Mouse (Mus musculus) c-Kit-positive CD71-positive TER-119-negative erythroid progenitor cells, embryonic 14.5 days (primary cell): ENCODE results near the gene Tex46.

Source experiments
- DNase-seq: peaks from one replicate; pipeline ENCODE4 v3.0.0-alpha.2; 2013; ENCODE audit warnings: low read depth

Gene Tex46

DNA sequence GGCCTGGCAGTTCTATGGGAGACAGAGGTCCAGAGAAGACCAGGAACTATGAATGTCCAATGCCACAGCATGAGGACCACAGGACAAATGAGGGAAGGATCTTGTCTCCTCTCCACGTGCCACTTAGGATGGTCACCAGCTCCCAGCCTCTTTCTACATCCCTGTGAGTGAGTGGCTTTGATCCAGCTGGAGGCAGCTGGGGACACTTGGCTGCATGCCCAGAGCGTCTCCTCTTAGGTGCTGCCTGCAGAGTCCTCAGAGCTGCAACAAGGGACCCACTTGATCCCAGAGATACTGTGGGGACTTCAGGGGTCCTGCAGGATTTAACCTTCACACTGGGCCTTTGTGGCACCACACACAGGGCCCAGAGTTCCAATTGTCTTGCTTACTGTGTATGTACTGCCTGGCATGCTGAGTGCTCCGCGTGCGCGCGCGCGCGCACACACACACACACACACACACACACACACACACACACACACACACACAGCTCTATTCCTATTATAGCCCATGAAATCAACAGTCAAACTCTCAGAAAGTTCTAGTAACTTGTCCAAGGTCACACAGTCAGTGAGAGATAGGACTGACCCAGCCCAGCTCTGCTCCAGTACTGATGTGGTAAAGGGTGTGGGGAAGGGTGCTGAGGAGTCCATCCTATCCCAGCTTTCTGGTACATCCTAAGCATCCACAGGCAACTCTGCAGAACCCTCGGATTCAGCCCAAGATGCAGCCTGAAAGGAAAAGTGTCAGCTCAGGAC is 21.2 kb downstream of the Tex46 start:
- no peak for DNase-seq

- no peak for DNase-seq
These were observed 25.8 kb downstream of the Tex46 start for GRCm38 (mm10) chr4:136635995-136636394.

DNA sequence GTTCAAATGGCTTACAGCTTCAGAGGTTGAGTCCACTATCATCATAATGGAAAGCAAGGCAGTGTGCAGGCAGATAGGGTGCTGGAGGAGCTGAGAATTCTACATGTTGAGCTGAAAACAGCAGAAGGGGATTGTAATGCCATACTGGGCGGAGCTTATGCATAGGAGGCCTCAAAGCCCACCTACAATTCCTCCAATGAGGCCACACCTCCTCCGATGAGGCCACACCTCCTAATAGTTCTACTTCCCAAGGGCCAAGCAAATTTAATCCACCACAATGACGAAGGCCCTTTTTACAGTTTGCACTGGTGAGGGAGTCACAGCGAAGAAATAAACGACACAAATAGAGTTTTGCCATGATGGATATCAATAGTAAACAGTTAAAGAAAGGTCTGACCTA is 26.3 kb downstream of the Tex46 start:
- DNase-seq = no peak

DNA sequence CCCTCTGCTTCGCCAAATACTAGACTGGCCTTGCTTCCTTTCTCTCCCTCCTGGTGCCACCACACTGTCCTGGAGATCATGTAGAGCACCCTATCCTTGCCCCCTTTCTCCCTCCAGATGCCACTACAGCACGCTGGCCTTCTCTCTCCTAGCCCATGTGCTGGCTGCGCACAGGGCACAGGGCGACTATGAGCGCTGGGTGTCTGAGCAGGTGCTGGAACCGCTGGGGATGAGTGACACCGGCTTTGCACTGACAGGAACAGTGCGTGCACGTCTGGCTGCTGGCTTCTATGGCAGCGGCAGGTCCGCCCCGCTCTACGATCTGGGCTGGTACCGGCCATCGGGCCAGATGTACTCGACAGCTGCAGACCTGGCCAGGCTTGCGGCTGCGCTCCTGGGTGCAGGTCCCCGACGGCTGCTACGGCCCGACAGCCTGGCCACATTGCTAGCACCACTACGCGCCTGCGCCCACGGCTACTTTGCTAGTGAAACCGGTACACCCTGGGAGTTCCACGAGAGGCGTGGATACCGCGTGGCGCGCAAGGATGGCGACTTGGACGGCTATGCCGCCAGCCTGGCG is 26.8 kb downstream of the Tex46 start:
- no peak for DNase-seq

DNA sequence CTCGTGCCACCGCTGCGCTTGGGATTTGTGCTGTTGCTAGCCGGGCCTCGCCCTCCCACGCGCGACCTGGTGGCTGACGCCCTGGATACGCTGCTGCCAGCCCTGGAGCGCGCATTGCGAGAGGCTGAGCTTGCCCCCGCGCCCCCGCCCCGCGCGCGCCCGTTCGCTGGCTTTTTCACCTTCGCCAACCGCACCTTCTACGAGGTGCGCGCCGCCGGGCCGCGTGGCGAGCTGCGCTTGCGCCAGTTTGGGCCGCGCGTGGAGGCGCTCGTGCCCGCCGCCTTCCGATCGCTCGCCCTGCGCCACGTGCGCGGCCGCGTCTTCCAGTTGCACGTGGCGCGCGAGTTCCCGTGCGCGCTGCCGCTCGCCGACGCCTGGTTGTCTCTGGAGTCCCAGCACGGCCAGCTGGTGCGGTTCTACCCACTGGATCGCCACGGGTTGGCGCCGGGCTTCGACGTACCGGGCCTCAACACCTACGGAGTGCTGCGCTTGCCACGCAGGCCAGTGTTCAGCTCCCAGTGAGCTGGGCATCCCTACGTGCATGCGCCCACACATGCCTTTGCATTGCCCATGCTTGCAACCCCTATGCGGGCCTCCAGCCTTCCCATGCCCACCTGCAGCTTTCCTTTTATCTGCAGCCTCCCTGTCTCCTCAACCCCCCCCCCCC is 27.5 kb downstream of the Tex46 start:
- DNase-seq = no peak

- DNase-seq = no peak
These were observed 28.1 kb downstream of the Tex46 start for GRCm38 (mm10) chr4:136638230-136638750.

GRCm38 (mm10) chr4:136638890-136639289 is 28.7 kb downstream of the Tex46 start:
- DNase-seq = no peak

DNA sequence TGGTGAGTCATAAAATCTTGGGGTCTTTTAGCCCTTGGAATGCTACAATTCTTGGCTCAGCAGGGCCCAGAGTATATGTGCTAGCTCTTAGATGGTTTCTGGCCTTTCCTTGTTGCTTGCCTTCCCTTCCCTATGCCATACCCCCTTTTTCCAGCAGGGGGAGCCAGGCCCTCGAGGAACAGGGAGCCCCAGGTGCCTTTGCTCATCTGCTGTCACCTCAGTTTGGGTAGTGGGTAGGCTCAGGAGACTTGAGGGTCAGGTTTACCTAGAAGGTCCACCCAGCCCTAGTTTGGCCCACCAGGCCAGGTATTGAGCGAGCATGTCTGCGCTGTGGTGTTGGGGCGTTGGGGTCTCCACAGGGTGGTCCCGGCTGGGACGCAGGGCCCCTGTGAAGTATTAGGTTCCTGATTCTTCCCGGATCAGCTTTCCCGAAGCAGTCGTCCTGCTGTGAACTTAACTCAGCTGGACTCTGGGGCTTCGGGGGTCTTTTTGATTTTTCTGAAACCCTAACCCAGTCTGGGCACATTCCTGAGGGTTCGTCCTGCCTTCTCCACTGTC is 38.8 kb downstream of the Tex46 start:
- peak; percentile 65 for DNase-seq

DNA sequence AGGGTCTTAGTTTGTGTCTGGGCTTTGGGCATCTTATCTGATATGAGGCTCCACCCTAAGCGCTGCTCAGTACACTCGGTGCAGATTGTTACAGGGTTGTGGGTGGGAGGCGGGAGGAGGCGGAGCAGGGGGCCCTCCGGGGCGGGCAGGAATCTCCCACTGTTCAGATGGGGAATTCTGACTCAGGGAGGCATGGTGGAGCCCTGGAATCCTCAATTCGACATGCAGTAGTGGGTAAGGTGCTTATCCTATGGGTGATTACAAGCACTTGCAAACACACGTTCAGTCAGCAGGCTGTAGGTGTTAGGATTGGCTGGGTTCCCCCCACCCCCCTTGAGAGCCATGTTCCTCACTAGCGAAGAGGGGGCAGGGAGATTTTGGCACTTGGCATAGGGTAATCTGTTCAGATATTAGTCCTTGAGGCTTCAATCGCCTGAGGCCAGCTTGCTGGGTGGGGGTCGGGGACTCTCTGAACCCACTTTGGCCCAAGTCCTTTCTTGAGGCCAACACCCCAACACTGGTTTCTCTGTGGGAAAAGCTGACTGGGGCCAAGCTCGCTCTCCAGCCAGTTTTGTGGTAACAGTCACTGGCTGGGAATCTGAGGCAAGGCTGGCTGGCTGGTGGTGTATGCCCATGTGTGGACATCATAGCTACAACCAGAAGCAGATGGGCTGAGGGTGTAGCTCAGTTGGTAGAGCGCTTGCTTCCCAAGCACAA is 39.4 kb downstream of the Tex46 start:
- no peak for DNase-seq

DNA sequence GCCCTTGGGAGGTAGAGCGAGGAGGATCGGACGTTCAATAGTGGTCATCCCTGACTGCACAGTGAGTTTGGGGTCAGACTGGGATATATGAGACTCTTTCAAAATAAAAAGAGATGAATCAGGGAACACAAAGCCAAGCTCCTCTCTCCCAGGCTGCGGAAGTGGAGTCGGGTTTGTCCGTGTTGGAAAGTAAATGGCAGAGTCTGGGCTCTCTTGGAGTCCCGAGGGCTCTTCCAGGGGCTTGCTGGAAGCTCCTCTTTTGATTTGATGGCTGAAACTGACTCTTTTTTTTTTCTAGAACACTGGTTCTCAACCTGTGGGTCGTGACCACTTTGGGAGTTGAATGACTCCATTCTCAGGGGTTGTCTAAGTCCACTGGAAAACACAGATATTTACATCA is 40.0 kb downstream of the Tex46 start:
- DNase-seq = no peak

- no peak for DNase-seq
These were observed 41.1 kb downstream of the Tex46 start for GRCm38 (mm10) chr4:136651357-136651811.

- no peak for DNase-seq
These were observed 41.8 kb downstream of the Tex46 start for GRCm38 (mm10) chr4:136651882-136652527.

- DNase-seq = no peak
These were observed 42.3 kb downstream of the Tex46 start for GRCm38 (mm10) chr4:136652528-136652910.

DNA sequence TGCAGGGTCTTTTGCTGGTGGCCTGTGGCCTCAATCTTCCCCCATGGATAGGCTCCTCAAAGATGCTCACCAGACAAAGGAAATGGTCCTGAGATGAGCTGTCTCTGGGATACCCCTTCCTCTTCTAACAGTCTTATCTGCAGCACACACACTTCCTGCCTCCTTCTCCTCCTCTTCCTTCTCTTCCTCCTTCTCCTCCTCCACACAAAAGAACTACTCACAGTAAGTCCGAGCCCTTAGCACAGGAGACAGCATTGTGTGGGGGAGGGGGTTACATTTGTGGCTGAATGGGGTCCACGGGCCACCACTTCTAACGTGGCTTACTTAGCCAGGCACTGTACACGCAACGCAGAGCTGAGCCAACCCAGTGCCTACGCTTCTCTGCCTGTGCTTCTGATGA is 42.8 kb downstream of the Tex46 start:
- DNase-seq = no peak

- DNase-seq = no peak
These were observed 43.5 kb downstream of the Tex46 start for GRCm38 (mm10) chr4:136653692-136654234.

- no peak for DNase-seq
These were observed 47.7 kb downstream of the Tex46 start for GRCm38 (mm10) chr4:136657914-136658313.
